Mouse (Mus musculus): ENCODE measurements around the gene Ndrg3. TPM values are rescaled to one million over a fixed set of nuclear protein-coding genes. Genes with fewer than 3 reads are reported as not detected.

The Ndrg3 gene
- 58.1 TPM for polyA plus RNA-seq (2014; fragmentation: Illumina TruSeq; extraction: RNeasy Lipid Tissue Mini Kit (QIAGEN cat#74804); ENCODE audit: low read depth, low replicate concordance)

DNA sequence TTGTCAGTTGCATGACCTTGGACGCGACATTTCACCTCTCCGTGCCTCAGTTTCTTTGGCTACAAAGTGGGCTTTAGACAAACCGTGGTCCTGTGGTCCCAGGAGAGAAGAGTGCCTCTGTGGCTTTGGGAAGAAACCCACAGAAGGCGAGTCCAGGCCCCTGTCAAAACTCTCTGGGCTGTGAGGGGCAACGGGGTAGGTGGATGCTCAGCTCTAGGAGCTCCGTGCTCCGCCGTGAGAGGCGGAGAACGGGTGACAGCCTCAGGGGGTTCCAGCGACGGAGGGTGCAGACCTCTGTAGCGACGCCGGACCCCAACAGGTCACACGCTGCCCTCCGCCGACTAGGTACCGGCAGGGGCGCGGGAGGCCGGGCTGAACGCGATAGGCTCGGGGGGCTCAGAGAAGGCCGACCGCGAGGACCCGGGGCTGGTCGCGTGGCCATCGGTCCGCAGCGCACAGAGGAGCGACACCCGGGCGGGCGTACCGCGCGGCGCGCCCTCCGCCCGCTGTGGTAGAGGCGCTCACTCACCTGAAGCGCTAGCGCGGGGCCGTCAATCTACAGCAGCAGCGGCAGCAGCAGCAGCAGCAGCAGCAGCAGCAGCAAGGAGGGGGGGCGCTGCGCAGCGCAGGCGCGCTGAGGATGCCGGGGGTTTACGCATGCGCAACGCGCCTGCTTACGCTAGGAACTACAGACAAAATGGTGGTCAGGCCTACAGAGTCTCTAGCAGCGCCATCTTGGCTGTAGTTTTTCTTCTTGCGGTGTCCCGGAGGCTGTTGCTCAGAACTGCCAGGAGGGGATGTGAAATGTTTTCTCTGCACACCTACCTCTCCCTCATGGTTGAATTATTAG lies at the start of gene Ndrg3:
TSS of gene Ndrg3 (minus strand) at position 587 of the 850 bp plus-strand sequence.

GRCm38 (mm10) chr2:157006511-157007233 lies 14.8 kb upstream of the Ndrg3 start, which contains the start of gene Dsn1:
Gene Dsn1 (minus strand): TSS chr2:157007154.

DNA sequence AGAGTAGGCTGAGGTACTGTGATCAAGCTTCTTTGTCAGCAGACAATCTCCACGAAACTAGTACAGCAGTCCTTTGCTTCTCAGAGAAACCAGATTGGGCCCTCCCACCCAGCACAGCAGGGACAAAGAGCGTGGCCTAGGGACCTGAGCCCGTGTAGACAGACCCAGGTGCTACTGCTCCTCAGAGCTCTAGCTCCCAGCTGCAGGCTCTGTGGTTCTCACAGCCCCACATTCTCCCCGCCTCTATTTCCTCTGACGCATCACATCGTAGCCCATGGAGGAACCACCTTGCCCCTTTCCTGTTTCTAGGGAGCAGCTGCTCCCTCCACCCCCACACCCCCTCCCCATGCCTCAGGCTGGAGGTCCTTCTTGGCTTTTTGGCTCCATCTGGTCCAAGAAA lies 104.8 kb downstream of the Ndrg3 start, which contains the start of gene Sla2:
TSS of gene Sla2 (minus strand) at position 176 of the 400 bp plus-strand sequence.

Other genes with a start within 250 kb of the Ndrg3 start
- gene Myl9, start 216.6 kb downstream of the Ndrg3 start, polyA plus RNA-seq (2014; fragmentation: Illumina TruSeq; extraction: RNeasy Lipid Tissue Mini Kit (QIAGEN cat#74804); ENCODE audit: low read depth, low replicate concordance), result 1.5 TPM
- gene Tgif2, start 152.0 kb downstream of the Ndrg3 start, polyA plus RNA-seq (2014; fragmentation: Illumina TruSeq; extraction: RNeasy Lipid Tissue Mini Kit (QIAGEN cat#74804); ENCODE audit: low read depth, low replicate concordance), result 1.8 TPM
- gene 4930518I15Rik, start 134.1 kb downstream of the Ndrg3 start, polyA plus RNA-seq (2014; fragmentation: Illumina TruSeq; extraction: RNeasy Lipid Tissue Mini Kit (QIAGEN cat#74804); ENCODE audit: low read depth, low replicate concordance), result 0.58 TPM
- 262 TPM for gene Rab5if, start 128.9 kb downstream of the Ndrg3 start, polyA plus RNA-seq (2014; fragmentation: Illumina TruSeq; extraction: RNeasy Lipid Tissue Mini Kit (QIAGEN cat#74804); ENCODE audit: low read depth, low replicate concordance)
- not detected for gene Sla2, start 104.9 kb downstream of the Ndrg3 start, polyA plus RNA-seq (2014; fragmentation: Illumina TruSeq; extraction: RNeasy Lipid Tissue Mini Kit (QIAGEN cat#74804); ENCODE audit: low read depth, low replicate concordance)
- gene Dsn1, start 15.1 kb upstream of the Ndrg3 start, polyA plus RNA-seq (2014; fragmentation: Illumina TruSeq; extraction: RNeasy Lipid Tissue Mini Kit (QIAGEN cat#74804); ENCODE audit: low read depth, low replicate concordance), result 9.6 TPM
- gene Soga1, start 87.2 kb upstream of the Ndrg3 start, polyA plus RNA-seq (2014; fragmentation: Illumina TruSeq; extraction: RNeasy Lipid Tissue Mini Kit (QIAGEN cat#74804); ENCODE audit: low read depth, low replicate concordance), result 2.6 TPM
- not detected for gene Tldc2, start 95.0 kb upstream of the Ndrg3 start, polyA plus RNA-seq (2014; fragmentation: Illumina TruSeq; extraction: RNeasy Lipid Tissue Mini Kit (QIAGEN cat#74804); ENCODE audit: low read depth, low replicate concordance)
- gene Samhd1, start 143.2 kb upstream of the Ndrg3 start, polyA plus RNA-seq (2014; fragmentation: Illumina TruSeq; extraction: RNeasy Lipid Tissue Mini Kit (QIAGEN cat#74804); ENCODE audit: low read depth, low replicate concordance), result 74.7 TPM
- 16.3 TPM for gene Rbl1, start 212.5 kb upstream of the Ndrg3 start, polyA plus RNA-seq (2014; fragmentation: Illumina TruSeq; extraction: RNeasy Lipid Tissue Mini Kit (QIAGEN cat#74804); ENCODE audit: low read depth, low replicate concordance)